Mouse (Mus musculus) spleen, adult 2 months (tissue): ENCODE results near the gene Stk11. TPM values are rescaled to one million over a fixed set of nuclear protein-coding genes. Genes with fewer than 3 reads are reported as not detected.

Experiments used
- DNase-seq, 2 experiments: peaks; one replicate each; pipeline versions ENCODE4 v3.0.0 to v3.0.0-alpha.2; 2012 to 2021; ENCODE audit warnings: low spot score in 2 of 2, low read depth in 1 of 2
- H3K27ac ChIP-seq: fragments of 200-500 bp; 2 replicates; pipeline ENCODE4 v1.5.1; 2012; ENCODE audit warnings: low read length, inconsistent platforms; ENCODE audit not compliant: insufficient read depth
- H3K27me3 ChIP-seq: fragments of 200-500 bp; 2 replicates; pipeline ENCODE4 v1.6.1; 2012; ENCODE audit warnings: mild to moderate bottlenecking, moderate library complexity, low read length, inconsistent platforms; ENCODE audit not compliant: control insufficient read depth, insufficient read depth
- H3K36me3 ChIP-seq: fragments of 200-500 bp; 2 replicates; pipeline ENCODE4 v1.6.1; 2012; ENCODE audit warnings: mild to moderate bottlenecking, low read length, inconsistent platforms; ENCODE audit not compliant: control insufficient read depth, insufficient read depth
- H3K4me1 ChIP-seq: fragments of 200-500 bp; 2 replicates; pipeline ENCODE4 v1.6.1; 2011; ENCODE audit warnings: inconsistent platforms; ENCODE audit not compliant: control insufficient read depth, insufficient read depth, insufficient read length
- H3K4me3 ChIP-seq: fragments of 200-500 bp; 2 replicates; pipeline ENCODE4 v1.5.1; 2011; ENCODE audit warnings: mild to moderate bottlenecking, inconsistent platforms; ENCODE audit not compliant: insufficient read depth, insufficient read length; ENCODE audit errors: extremely low read depth
- CTCF ChIP-seq: fragments of 200-500 bp; IDR thresholded peaks from 2 replicates; pipeline ENCODE4 v1.5.1; 2011; ENCODE audit warnings: mild to moderate bottlenecking, inconsistent platforms; ENCODE audit not compliant: insufficient read depth, insufficient read length, insufficient replicate concordance; ENCODE audit errors: extremely low read depth
- POLR2A ChIP-seq: fragments of 200-500 bp; IDR thresholded peaks from 2 replicates; pipeline ENCODE4 v1.6.1; 2011; ENCODE audit warnings: low read depth, low read length, inconsistent platforms
- WGBS: fragments of 180-500 bp; shearing (Covaris S2); methylation state at CpG from one replicate; pipeline ENCODE4 v1.1.7; 2018; 5-methylcytosine and 5-hydroxymethylcytosine counted together
- polyA plus RNA-seq: library from polyadenylated mRNA; depleted of rRNA; stranded (reverse); fragments of >200 nt; gene quantifications from 2 replicates; pipeline ENCODE4 v1.2.3, GENCODE M21; 2012

Gene Stk11
- polyA plus RNA-seq, 1 experiment = 120 TPM

- 94% methylated on average over 10 of the region's 10 CpGs for WGBS
- no peak for DNase-seq
- TF ChIP-seq CTCF (no peak), POLR2A (no peak)
- Histone ChIP-seq H3K36me3 (peaks cover 12% of the 10 kb centered on the region), H3K4me3 (no peak overlapping the region), H3K27ac (no peak overlapping the region), H3K4me1 (peaks cover 18% of the 10 kb centered on the region), H3K27me3 (peaks cover 10% of the 10 kb centered on the region; the same call in 1 of the 2 replicates)
These were observed 19.6 kb downstream of the Stk11 start for GRCm38 (mm10) chr10:80135161-80135560.

DNA sequence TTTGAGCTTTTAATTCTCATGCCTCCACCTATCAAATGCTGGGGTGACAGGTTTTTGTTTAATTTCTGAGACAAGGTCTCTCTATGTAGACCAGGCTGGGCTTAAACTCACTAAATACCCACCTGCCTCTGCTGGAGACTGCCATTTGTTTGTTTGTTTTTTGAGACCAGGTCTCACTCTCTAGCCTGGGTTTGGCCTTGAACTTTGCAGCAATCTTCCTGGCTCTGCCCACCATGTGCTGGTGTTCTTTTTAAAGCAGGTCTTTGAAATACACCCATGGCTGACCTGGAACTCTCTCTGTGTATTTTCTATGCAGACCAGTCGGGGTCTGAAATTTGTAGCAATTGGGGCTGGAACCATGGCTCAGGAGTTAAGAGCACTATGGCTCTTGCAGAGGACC, 20.0 kb downstream of the Stk11 start:
- TF ChIP-seq POLR2A = no peak
- no peak for TF ChIP-seq CTCF
- no peak for DNase-seq
- peaks cover 10% of the 10 kb centered on the region; the same call in 1 of the 2 replicates for H3K27me3 ChIP-seq
- WGBS = 97% methylated on average over 1 of the region's 1 CpGs
- H3K4me1 ChIP-seq = peaks cover 18% of the 10 kb centered on the region
- H3K27ac ChIP-seq = no peak overlapping the region
- no peak overlapping the region for H3K4me3 ChIP-seq
- H3K36me3 ChIP-seq = peaks cover 7% of the 10 kb centered on the region

- no peak for TF ChIP-seq POLR2A
- H3K27ac ChIP-seq = no peak overlapping the region
- no peak overlapping the region for H3K4me3 ChIP-seq
- peaks cover under 1% of the 10 kb centered on the region for H3K36me3 ChIP-seq
- peaks cover 22% of the 10 kb centered on the region for H3K4me1 ChIP-seq
- DNase-seq = no peak
- H3K27me3 ChIP-seq = peaks cover 10% of the 10 kb centered on the region; the same call in 1 of the 2 replicates
- 78% methylated on average over 49 of the region's 49 CpGs for WGBS
These were observed 20.8 kb downstream of the Stk11 start for GRCm38 (mm10) chr10:80136179-80136951.

- H3K36me3 ChIP-seq = no peaks in the 10 kb centered on the region
- peak overlapping the region; percentile 29; the same call in 1 of the 2 replicates for H3K4me3 ChIP-seq
- TF ChIP-seq POLR2A (no peak), CTCF (no peak)
- peaks cover 10% of the 10 kb centered on the region; the same call in 1 of the 2 replicates for H3K27me3 ChIP-seq
- no peak overlapping the region for H3K27ac ChIP-seq
- peaks cover 22% of the 10 kb centered on the region for H3K4me1 ChIP-seq
- WGBS = 19% methylated on average over 29 of the region's 29 CpGs
- DNase-seq = no peak
These were observed 21.5 kb downstream of the Stk11 start for GRCm38 (mm10) chr10:80136952-80137625.

GRCm38 (mm10) chr10:80137626-80138552, 22.3 kb downstream of the Stk11 start:
- Histone ChIP-seq H3K27ac (no peak overlapping the region), H3K4me3 (peak overlapping the region; percentile 58; the same call in 1 of the 2 replicates), H3K27me3 (peaks cover 10% of the 10 kb centered on the region; the same call in 1 of the 2 replicates), H3K4me1 (peaks cover 24% of the 10 kb centered on the region), H3K36me3 (no peaks in the 10 kb centered on the region)
- TF ChIP-seq CTCF (no peak), POLR2A (no peak)
- no peak for DNase-seq
- WGBS = 11% methylated on average over 33 of the region's 33 CpGs
